Mouse (Mus musculus) left cerebral cortex, adult 11 months (tissue): ENCODE results near the gene Lifr.
A peak's percentile ranks its signal among the peaks of the same experiment; 100 is the strongest.

Source experiments
- DNase-seq: peaks from one replicate; pipeline ENCODE4 v3.0.0; 2022; ENCODE audit warnings: low spot score

The Lifr gene

DNA sequence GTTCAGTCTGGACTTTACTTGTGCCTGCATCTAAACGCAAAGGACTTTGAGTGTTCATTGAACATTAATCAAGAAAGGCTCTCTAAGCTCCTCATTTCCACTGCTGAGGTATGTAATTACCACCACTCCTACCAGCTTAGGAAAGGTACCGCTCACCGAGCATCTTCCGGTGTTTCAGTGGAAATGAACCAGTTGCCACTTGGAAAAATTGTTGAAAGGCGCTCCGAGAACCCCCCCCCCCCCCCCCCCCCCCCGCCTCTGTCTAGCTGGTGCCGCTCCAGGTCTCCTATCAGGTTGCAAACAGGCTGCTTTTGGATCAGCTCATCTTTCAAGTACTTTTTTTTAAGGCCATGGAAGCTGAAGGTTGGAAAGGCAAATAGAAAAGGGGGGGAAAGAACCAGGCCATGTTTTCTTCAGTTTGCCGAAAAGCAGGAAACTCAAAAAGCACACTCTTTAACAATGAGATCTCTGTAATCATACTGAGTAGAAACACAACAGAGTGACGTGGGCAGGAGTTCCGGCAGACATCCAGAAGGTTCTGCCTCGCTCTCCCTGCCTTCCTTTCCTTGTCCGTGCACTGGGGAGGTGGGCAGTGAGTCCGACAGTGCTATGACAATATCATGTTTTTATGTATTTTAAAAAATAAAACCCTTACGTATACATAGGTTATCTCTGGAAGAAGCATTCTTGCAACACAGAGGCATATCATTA lies 9.3 kb upstream of the Lifr start:
- no peak for DNase-seq

DNA sequence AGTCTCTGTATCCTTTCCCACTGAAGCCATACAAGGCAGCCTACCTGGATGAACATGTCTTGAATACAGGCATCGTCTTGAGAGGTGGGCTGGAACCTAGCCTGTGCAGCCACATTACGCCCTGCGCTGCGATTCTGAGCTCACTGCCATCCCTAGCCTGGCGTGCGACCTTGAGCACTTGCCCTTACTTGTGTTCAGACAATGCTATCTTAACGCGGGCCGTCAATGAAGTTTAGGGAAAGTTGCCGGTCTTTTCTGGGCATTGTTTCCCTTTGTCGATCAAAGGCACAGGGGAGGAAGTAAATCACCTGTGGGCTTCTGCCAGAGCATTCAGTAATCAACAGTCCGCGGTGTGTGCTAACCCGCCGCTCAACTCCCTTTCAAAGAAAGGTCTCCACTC lies 8.6 kb upstream of the Lifr start:
- DNase-seq, result no peak

- no peak for DNase-seq
These were observed 7.5 kb upstream of the Lifr start for GRCm38 (mm10) chr15:7082901-7083300.

DNA sequence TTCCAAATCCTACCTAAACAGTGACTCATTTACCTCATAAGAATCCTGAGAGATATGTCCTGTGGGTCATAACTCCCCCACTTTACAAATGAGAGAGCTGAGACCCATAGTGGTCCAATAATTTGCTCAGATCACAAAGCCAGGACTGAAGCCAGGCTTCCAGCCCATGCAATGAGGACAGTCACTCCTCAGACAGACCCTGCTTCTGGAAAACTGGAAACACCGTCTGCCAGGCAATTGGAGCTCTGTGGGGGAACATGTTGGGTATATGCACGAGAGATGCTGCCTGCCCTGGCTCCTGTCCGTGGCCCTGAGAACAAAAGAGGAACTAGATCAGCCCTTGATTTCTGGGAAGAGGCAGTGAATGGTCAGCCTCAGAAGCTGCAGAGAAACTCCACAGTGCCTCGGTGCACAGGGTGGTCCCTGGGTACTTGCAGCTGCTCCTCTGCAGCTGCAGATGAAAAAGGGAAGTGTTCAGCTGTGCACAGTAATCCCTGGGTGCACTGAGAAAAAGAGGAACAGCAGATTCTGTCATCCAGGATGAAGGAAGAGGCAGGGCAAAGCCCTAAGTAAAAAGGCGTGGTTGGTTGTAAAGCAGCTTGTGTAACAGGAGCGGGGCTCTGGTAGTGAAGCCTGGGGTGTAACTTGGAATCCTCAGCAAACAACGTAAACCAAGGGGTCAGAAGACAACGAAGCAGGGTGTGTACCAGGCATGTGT lies 5.5 kb upstream of the Lifr start:
- DNase-seq, result no peak

DNA sequence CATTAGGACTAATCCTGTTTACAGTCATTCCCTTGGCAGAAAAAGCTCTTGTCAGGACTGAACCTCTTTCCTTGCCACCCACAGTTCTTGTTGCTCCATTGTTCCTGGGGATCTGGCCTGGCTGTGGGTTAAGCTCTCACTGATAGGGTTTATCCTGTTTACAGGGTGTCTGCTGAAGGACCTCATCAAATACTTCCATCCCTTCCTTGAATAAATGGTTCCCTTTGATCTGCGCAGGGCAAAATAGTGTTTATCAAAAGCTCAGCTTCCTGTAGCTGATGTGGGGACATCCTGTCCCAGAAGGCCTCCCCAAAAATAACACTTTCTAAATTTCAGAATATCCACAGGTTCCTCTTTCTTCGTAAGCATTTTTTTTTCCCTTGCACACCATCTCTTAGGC lies 1.7 kb upstream of the Lifr start:
- DNase-seq, result no peak

- DNase-seq, result no peak
These were observed 1.9 kb downstream of the Lifr start for GRCm38 (mm10) chr15:7092321-7092720.

GRCm38 (mm10) chr15:7099406-7099805 lies 9.0 kb downstream of the Lifr start:
- DNase-seq, result no peak

DNA sequence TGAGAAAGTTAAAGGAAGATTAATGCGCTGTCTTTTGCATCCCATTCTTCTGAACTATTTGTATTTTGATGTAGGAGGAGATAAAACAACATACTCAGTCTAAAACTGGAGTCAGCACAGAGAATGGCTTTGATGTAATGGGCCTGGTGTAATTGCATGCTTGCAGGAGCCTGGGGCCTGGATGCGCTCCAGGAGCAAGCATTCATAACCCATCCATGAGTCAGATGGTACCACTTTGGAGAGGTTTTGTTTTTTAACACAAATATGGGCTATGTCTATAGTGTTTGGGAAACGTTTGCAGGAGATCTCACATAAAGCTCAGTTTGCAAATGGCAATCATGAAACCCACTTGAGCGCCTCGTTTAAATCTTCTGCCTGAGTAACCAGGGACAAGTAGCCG lies 9.8 kb downstream of the Lifr start:
- DNase-seq, result no peak

DNA sequence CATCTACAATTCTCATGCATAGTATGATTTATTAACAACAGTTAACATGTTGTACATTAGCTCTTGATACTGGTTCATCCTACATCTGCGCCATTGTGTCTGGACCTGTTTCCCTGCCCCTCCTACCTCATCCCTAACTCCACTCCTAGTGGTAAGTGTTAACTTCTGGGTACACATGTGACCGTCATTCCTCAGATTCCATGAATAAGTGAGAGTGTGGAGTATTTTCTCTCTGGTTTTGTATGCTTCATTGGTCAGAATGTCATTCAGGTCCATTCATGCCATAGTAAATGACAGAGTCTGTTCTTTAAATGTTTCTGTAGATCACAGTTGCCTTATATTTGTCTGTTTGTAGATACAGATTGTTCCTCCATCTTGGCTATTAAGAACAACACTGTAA lies 12.6 kb downstream of the Lifr start:
- DNase-seq, result no peak

DNA sequence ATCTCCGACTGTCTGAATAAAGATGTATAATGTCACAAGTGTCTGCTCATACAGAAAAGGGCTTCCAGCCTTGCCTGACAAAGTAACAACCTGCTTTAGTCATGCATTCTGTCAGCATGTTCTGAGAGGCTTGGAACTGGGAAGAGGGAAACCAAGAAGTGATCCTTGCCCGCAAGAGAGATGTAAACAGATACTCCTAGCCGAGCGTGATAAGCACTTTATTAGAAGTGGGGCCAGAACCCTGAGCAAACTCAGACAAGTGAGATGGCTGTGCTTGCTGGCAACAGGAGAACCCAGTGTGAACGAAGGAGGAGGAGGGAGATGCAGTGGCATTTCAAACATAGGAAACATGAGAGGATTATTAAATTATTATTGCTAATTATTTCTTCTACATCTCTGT lies 14.8 kb downstream of the Lifr start:
- no peak for DNase-seq

DNA sequence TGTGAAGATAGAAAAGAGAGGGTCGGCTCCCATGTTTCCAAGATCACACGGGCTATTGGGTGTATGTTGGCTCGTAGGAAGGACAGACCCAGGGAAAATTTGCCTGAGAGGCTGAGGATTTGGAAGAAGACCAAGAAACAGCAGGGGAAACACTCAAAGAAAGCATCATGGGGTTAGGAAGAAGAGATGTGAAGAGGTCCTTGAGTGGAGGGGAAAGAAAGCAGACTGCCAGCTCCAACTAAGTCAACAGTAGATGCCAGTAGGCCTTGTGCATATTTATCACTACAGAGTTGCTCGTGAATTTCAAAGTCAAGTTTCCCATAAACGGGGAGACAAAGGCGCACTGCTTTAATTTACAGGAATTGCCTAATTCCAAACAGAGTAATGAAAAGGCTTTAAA lies 17.7 kb downstream of the Lifr start:
- DNase-seq, result no peak

DNA sequence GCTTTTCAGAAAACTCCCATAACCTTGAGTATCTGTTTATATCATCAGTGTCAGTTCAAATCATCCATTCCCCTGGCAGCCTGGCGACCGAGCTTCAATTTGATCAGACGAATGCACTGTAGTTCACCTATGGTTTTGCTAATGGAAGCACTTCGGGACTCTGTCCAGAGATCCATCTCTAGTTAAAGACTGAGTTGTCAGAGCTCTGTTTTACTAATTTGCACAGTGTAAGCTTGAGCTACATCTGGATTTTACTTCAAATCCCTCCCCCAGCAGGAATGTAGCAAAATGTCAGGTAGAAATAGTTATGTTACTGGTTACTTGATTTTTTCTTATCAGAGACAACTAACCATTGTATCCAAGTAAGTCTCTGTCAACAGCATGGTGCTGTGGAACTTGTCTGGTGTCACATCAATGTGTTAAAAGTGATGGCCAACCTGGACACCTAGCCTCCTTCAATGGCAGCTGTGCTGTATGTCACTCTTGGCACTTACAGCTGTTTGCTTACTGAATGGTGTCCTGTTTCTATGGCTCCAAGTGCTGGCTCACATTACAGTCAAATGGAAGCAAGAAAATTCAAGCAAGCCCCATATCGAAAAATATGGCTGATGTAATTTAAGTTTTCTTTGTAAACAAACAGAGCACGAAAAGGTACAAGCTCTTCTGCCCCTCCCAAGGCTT lies 22.0 kb downstream of the Lifr start:
- no peak for DNase-seq

DNA sequence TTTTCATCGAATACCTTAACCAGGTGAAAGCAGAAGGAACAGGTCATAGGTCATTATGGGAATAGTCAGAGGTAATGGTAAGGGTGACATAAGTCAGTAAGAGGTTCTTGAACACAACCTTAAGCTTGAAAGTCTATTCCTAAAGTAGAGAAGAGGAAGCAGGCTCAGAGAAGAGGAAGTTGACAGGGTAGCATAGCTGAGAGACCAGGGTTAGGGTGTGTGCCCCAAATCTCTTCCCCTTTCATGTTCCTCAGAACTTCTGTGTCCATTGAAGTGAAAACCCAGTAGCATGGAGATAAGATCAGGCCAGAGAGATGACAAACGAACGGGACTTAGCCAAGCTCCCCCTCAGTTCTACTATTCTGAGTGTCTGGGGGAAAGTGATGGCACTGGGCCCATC lies 23.5 kb downstream of the Lifr start:
- no peak for DNase-seq

GRCm38 (mm10) chr15:7115326-7116003 lies 25.1 kb downstream of the Lifr start:
- DNase-seq, result no peak

DNA sequence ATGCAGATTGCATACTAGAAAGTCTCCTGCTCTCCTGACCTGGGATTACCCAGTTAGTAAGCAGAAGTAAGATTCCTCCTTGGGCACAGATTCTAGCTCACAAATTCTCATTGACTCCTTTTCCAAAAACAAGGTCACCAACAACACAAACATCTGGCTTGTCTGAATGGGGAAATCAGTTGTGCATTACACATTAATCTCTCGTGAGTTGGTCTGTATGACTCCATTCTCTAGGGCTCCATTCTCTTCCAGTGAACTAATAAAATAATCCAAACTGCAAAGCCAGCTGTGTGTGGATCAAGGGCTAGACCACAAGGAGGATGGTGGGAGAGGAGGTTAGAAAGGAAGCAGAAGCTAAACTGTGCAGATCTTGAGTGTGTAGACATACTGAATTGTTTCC lies 25.8 kb downstream of the Lifr start:
- no peak for DNase-seq

DNA sequence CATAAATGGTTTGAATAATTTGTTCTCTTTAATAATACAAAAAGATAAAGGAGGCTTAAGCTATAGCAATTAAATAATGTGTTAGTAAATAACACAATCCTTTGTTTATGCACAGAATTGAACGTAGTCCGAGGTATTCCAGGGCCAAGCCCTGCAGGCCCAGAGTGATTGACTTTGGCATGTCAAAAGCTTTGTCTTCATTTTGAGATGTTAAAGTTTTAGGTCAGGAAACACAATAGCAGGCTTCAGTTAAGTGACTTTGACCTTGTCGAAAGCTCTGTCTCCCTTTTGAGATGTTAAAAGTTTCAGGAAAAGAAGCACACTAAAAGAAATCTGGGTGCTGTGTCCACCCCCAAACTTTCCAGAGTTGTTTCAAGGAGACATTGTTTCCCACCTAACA lies 26.3 kb downstream of the Lifr start:
- DNase-seq, result no peak

- DNase-seq, result no peak
These were observed 27.5 kb downstream of the Lifr start for GRCm38 (mm10) chr15:7117944-7118343.

- DNase-seq, result peak; percentile 49
These were observed 28.4 kb downstream of the Lifr start for GRCm38 (mm10) chr15:7118849-7119248.

GRCm38 (mm10) chr15:7119930-7120512 lies 29.6 kb downstream of the Lifr start:
- no peak for DNase-seq

GRCm38 (mm10) chr15:7123781-7124450 lies 33.5 kb downstream of the Lifr start:
- DNase-seq, result no peak

- no peak for DNase-seq
These were observed 35.8 kb downstream of the Lifr start for GRCm38 (mm10) chr15:7126171-7126570.

DNA sequence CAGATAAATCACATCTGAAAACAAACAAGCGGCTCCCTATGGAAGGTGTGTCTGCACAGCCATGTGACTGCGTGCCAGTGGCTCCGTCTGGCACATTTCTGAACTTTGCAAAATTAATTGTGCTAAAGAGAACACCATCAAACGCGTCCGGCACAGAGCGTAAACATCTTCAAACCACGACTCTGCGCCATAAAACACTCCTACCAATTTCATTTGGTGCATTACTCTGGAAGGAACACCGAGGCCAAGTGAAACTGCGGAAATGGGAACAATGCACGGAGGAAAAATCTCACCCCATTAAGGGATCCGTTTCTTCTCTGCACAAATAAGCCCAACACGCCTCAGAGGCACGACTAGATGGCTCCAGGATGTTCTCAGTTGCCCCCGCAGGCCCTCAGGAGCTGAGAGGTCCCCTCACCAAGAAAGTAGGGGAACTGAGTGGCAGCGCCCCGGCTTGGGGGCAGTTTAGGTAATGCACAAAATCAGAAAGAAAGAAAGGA lies 38.3 kb downstream of the Lifr start:
- DNase-seq, result no peak
